Mouse (Mus musculus) bone marrow, adult 2 months (tissue): ENCODE data around the gene Acvr1.

Source experiments
- CTCF ChIP-seq: fragments of 200-500 bp; IDR thresholded peaks from 2 replicates; pipeline ENCODE4 v1.5.1; 2011; ENCODE audit warnings: low read length, control low read depth; ENCODE audit not compliant: control insufficient read depth, insufficient read depth
- POLR2A ChIP-seq: fragments of 200-500 bp; IDR thresholded peaks from 2 replicates; pipeline ENCODE4 v1.6.1; 2011; ENCODE audit warnings: low read depth, mild to moderate bottlenecking, control low read depth, low read length, borderline replicate concordance; ENCODE audit not compliant: control insufficient read depth

GRCm38 (mm10) chr2:58565267-58565666, 1.7 kb downstream of the Acvr1 start:
- TF ChIP-seq POLR2A: no peak
- no peak for TF ChIP-seq CTCF
